Mouse (Mus musculus) adrenal gland, adult (tissue): ENCODE measurements at regions not wholly inside any gene's neighbourhood (a gene's known extent, or its start where the extent isn't known, plus 50 kb on each side); places are given as distances from the start of the nearest gene placed in this dataset.
A peak's percentile ranks its signal among the peaks of the same experiment; 100 is the strongest.

ENCODE experiments used
- DNase-seq, 2 experiments: peaks; one replicate each; pipeline ENCODE4 v3.0.0; 2022 to 2023; ENCODE audit warnings: low spot score in 1 of 2; ENCODE audit not compliant: inconsistent age in 2 of 2

DNA sequence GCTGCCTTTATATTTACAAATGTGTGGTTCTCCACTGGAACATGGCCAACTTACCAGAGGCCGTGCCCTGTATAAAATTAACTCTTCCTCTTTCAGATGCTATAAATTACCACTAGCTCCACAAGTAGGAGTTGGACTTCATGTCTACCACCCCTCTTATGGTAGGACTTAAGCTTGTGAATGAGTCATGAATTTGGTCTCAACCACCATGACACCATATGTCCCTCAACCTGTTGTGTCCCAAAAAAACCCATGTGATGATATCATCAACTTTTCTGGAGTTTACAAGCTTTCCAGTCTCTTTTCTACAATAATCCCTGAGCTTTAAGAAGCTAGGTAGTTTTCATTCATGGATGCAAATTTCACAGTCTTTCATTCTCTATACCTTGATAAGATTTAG, 1951.4 kb downstream of the Pcdh7 start:
- DNase-seq = no peak

DNA sequence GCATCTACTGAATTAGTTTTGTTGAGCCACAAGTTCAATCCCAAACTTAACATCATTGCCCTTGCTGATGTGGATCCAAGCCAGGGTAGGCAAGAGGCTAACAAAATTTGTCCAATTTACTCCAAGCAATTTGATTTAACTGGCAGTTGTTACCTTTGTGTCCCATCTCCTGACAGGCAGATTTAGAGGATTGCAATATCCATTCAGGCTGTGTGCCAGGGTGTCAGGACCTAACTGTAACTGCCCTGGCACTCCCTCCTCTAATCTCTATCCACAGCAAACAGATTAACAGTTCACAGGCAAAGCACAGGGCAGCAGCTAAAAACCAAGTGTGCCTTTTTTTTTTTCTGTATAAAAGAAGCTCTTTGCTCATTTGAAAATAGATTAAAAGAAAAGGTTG, 1982.2 kb downstream of the Pcdh7 start:
- DNase-seq = peak in 1 of 2 experiments; percentile 24

DNA sequence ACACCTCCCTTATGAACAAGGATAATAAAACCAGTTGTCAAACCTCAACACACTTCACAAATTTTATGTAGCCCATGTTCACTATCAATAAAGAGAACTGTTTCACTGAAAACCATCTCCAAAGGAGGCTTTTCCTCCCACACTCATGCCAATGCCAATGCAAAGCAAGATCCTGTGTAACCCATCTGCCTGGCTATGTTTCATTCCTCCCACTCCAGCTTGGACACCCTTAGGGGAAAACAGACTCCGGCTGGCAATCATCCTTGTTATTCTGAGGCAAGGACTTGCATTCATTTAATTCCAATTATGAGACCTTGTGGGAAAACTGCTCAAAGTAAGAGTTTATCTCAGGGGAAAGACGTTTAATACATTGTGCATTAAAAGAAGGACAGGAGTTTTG, 1997.7 kb downstream of the Pcdh7 start:
- DNase-seq = no peak

DNA sequence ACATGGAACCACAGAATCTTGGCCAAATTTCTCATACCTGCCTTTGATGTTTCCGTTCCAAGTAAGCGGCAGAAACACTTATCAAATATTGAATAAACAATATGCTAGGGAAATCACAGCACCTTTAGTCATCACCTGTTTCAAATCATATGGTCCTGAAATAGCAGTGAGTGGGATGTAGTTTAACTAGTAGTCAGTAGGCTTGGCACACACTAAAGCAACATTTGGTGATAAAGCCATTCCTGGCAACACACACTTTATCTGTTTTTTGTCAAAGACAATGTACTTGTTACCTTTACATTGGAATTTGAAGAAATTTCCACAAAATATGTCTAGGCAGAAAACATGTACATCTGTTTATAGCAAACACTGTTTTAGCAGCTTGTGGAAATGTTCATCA, 2038.5 kb downstream of the Pcdh7 start:
- DNase-seq = no peak

DNA sequence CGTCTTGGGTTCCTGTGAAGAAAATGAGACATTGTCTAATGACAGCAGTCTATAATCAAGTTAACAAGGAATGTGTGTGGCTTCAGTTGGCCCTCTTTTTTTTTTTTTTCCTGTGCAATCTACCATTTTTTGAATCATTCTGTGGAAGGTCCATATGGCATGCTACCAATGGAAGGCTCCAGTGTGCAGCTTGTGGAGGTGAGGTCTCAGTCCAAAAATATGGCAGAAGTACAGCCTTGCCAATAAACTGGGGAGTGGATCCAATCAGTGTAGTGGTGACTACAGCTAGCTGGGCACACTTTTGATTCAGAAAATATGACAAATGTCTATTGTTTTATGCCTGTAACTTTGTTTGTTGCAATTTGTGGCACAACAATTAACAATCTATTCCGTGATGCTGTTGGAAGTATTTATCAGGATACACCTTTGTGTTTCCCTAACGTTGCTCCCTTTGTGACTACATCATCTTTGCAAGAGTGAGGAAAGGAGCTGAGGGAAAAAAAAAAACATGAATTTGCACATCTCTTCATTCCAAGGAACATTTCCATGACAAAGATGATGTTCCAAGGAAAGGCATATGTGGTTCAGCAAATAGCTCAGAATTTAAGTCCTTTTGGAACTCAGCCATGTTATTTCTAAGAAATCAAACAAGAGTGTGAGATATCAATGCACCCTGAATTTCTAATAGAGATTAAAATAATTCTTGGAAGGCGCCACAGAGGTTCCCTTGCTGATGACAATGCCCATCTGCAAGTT, 2039.1 kb downstream of the Pcdh7 start:
- DNase-seq = no peak
